Mouse (Mus musculus) MN1 (cell line): ENCODE data around the gene Akap7.

Source experiments
- DNase-seq: peaks from one replicate; pipeline ENCODE4 v3.0.0-alpha.2; 2016; ENCODE audit warnings: low spot score

The Akap7 gene

GRCm38 (mm10) chr10:25126035-25126434 is 181.6 kb downstream of the Akap7 start:
- DNase-seq = no peak

DNA sequence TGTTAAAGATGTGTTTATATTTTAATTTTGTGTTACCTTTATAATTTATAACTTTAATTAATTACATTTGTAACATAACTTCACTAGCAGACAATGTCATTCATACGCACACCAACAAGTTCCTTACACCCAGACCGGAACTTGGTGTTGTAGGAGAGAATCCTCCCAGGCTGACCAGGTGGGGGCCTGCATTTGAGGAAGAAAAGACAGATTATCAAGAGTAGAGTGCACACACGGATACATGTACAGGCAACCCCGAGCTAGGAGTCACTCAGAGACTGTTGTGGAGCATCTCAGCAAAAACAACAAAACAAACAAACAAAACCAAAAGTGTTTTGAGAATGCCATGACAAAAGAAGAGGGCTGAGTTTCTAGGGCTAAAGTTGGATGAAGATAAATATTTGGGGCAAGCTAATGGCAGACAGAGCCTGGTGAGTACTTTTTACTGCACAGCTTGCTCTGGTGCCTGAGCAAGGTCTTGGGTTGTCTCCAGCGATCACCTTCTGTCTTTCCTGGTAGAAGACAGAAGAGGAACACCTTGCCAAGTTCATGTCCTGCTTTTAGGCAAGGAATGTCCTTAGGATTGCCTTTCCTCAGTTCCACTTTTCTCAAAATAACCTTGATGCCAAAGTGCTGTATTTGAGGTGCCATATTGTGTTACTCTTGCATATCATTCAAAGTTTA is 186.7 kb downstream of the Akap7 start:
- DNase-seq = no peak
